Mouse (Mus musculus): ENCODE results near the gene Ywhaq. TPM values are rescaled to one million over a fixed set of nuclear protein-coding genes. Genes with fewer than 3 reads are reported as not detected.

Gene Ywhaq
- polyA plus RNA-seq (2015; fragmentation: Illumina TruSeq; extraction: RNeasy Lipid Tissue Mini Kit (QIAGEN cat#74804); ENCODE audit: low read depth, low replicate concordance), result 547 TPM

DNA sequence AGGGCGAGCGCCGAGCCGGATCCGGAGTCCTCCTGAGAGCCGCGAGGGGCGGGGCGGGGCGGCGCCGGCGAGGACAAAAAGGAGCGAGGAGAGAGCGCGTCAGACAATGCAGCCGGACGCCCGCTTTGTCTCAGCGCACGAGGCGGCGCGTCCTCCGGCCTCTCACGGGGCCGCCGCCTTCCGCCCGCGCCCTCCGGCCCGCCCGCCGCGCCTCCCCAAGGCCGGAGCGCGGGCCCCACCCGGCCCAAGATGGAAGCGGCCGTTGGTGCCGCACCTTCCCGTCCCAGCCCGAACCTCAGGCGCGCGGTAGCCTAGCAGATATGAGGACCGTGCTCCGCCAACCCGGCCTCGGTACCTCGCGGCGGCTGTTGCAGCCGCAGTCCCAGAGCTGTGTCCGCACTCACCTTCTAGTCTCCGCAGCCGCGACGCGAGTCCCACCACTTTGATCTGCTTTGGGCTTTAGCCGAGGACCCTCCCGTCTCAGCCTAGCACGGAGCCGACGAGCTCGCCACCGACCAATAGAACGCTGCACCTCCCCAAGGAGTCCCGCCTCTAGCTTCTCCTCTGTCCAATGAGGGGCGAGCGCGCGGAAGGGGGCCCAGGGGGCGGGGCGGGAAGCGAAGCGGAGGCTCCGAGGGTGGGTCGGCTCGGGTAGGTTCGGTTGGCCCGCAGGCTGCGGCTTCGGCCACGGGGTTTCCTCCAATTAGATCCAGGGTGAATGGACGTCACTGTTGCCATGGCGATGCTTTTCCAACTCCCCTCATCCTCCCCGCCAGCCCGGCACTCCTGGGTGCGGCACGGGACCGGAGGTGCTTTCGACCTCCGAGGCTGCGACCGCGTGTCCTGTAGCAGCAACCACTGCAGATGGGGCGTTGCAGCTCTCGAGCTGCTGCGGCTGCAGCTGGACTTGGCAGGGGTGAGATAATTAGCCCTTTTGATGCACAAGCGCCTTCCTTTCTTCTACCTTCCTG, at the start of gene Ywhaq:
Ywhaq (minus strand) TSS at position 538 of the 971 bp plus-strand sequence.

DNA sequence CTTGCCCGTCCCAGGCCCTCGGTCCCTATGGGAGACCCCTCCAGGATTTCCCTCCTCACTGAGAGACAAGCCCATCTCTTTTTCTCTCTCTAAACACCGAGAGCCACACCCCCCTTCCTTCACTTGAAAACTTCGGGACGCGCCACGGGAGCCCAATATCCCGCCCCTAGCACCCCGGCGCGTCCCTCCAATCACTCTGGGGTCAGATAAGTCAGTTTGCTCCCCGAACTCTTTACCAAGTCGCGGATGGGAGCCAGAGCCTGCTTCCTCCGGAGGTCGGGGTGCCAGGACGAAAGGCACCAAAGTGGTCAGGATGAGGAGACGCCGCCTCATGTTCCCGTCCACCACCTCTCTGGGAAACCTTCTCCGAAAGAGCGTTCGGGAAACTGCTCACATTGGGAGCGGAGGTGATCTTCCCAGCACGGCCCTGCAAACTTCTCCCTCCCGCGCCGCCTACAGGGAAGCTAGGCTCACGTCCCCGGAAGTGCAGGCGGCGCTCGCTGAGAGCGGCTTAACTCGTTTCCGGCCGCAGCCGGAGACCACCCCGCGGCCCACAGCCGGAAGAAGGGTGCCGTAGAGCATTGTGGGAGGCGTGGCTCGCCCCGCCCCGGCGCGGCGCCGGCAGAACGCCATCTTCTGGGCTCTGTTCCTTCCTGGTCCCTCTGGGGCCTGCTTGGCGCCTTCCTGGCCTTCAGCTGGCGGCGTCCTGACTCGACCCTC, 44.2 kb downstream of the Ywhaq start, which contains the start of gene Adam17:
Adam17 (minus strand) TSS at position 533 of the 720 bp plus-strand sequence.

Other genes starting within 250 kb of the Ywhaq start
- gene Cpsf3, start 132.2 kb downstream of the Ywhaq start, polyA plus RNA-seq (2015; fragmentation: Illumina TruSeq; extraction: RNeasy Lipid Tissue Mini Kit (QIAGEN cat#74804); ENCODE audit: low read depth, low replicate concordance), result 48.3 TPM
- gene Itgb1bp1, start 131.4 kb downstream of the Ywhaq start, polyA plus RNA-seq (2015; fragmentation: Illumina TruSeq; extraction: RNeasy Lipid Tissue Mini Kit (QIAGEN cat#74804); ENCODE audit: low read depth, low replicate concordance), result 56.4 TPM
- 19.1 TPM for gene Iah1, start 101.2 kb downstream of the Ywhaq start, polyA plus RNA-seq (2015; fragmentation: Illumina TruSeq; extraction: RNeasy Lipid Tissue Mini Kit (QIAGEN cat#74804); ENCODE audit: low read depth, low replicate concordance)
- 10.5 TPM for gene Adam17, start 44.0 kb downstream of the Ywhaq start, polyA plus RNA-seq (2015; fragmentation: Illumina TruSeq; extraction: RNeasy Lipid Tissue Mini Kit (QIAGEN cat#74804); ENCODE audit: low read depth, low replicate concordance)